Mouse (Mus musculus) forebrain, postnatal 0 days (tissue): ENCODE measurements around the gene Atf6. TPM values are rescaled to one million over a fixed set of nuclear protein-coding genes. Genes with fewer than 3 reads are reported as not detected.

Experiments used
- ATAC-seq: fragments of 200-750 bp; cut with Nextera tagmentation; 2 replicates; pipeline ENCODE4 v1.8.0; 2017; ENCODE audit warnings: mild to moderate bottlenecking, moderate library complexity
- DNase-seq: peaks from one replicate; pipeline ENCODE4 v3.0.0-alpha.2; 2015
- H3K27ac ChIP-seq: fragments of 300-500 bp; sonication (generic); 2 replicates; pipeline ENCODE4 v1.5.1; 2014; ENCODE audit warnings: low read depth, mild to moderate bottlenecking, antibody characterized with exemption, low read length, moderate library complexity, mixed read lengths
- H3K27me3 ChIP-seq: fragments of 300-500 bp; sonication (generic); 2 replicates; pipeline ENCODE4 v1.6.1; 2014; ENCODE audit warnings: mild to moderate bottlenecking, low read length, mixed read lengths; ENCODE audit not compliant: insufficient read depth
- H3K36me3 ChIP-seq: fragments of 300-500 bp; sonication (generic); 2 replicates; pipeline ENCODE4 v1.6.1; 2014; ENCODE audit warnings: mild to moderate bottlenecking, moderate library complexity; ENCODE audit not compliant: insufficient read depth
- H3K4me1 ChIP-seq: fragments of 300-500 bp; sonication (generic); 2 replicates; pipeline ENCODE4 v1.6.1; 2014; ENCODE audit warnings: antibody characterized with exemption; ENCODE audit not compliant: insufficient read depth
- H3K4me2 ChIP-seq: fragments of 300-500 bp; sonication (generic); 2 replicates; pipeline ENCODE4 v1.6.1; 2014; ENCODE audit warnings: low read depth, mild to moderate bottlenecking, moderate library complexity
- H3K4me3 ChIP-seq: fragments of 300-500 bp; sonication (generic); 2 replicates; pipeline ENCODE4 v1.5.1; 2014; ENCODE audit warnings: low read depth, low read length, mixed read lengths
- H3K9ac ChIP-seq: fragments of 300-500 bp; sonication (generic); 2 replicates; pipeline ENCODE4 v1.6.1; 2014; ENCODE audit warnings: mild to moderate bottlenecking
- H3K9me3 ChIP-seq: fragments of 300-500 bp; sonication (generic); 2 replicates; pipeline ENCODE4 v1.6.1; 2016; ENCODE audit warnings: low read length
- CTCF ChIP-seq: sonication (generic); IDR thresholded peaks from 2 replicates; pipeline ENCODE4 v1.5.1; 2016; ENCODE audit warnings: antibody characterized with exemption, control low read depth, low read depth
- WGBS: fragments of 180-500 bp; shearing (Covaris S2); extraction: QIAGEN DNeasy Blood & Tissue Kit; methylation state at CpG from one replicate; pipeline ENCODE4 v1.1.7; 2014; 5-methylcytosine and 5-hydroxymethylcytosine counted together
- polyA plus RNA-seq: library from polyadenylated mRNA; unstranded; fragments of >200 nt; fragmentation: Nextera tagmentation; extraction: Ambion mirVana; gene quantifications from 2 replicates; pipeline ENCODE4 v1.2.1, GENCODE M21; 2015
- total RNA-seq: library from RNA; depleted of rRNA; stranded (reverse); fragments of >200 nt; gene quantifications from 2 replicates; pipeline ENCODE4 v1.2.3, GENCODE M21; 2014

Atf6 gene
- total and polyA plus RNA-seq, 2 experiments from 2014 or later: 5.3 to 18.1 TPM

DNA sequence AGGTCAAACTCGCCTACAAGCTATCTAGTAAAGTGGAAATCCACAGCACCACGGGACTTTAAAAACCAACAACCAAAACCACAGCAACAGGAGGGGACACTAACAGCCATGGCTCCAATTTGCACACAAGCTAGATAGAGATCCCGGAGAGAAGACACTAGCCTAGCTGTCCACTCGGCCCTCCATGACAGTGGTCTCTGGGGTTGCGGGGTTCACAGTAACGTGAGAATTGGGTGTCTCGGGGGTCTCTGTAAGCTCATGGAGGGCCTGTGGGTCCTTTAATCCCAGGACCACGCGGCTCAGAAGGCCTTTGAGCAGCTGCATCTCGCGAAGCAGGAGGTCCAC lies 39.5 kb upstream of the Atf6 start:
- H3K4me1 ChIP-seq: no peaks in the 10 kb centered on the region; the same call in 1 of the 2 replicates
- H3K9me3 ChIP-seq: no peaks in the 10 kb centered on the region
- peak overlapping the region; percentile 95 for H3K4me2 ChIP-seq
- peak overlapping the region; percentile 56 for H3K4me3 ChIP-seq
- H3K27me3 ChIP-seq: peaks cover 23% of the 10 kb centered on the region
- TF ChIP-seq CTCF: no peak
- peak; percentile 30 for DNase-seq
- H3K9ac ChIP-seq: peak overlapping the region; percentile 58; the same call in 1 of the 2 replicates
- WGBS: 19% methylated on average over 11 of the region's 11 CpGs
- ATAC-seq: no peak
- H3K27ac ChIP-seq: no peak overlapping the region
- H3K36me3 ChIP-seq: no peaks in the 10 kb centered on the region

DNA sequence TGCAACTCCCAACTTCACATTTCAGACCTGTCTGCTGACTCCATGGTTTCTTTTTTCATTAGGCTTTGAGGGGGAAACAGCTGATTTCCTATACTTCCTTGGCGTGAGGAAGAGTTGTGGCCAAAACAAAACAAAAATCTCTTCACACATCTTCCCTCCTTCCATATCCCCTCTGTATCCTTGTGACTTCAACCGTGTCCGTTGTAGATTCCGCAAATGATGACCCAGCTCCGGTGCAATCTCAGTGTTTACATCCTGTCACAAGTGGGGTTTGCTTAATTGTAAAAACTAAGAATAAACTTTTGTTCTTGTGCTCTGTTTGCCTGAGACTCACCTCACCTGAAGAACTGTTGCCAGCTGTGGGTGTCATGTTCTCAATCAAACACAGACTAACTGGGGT lies 35.9 kb upstream of the Atf6 start:
- Histone ChIP-seq H3K9me3 (no peaks in the 10 kb centered on the region), H3K4me3 (no peak overlapping the region), H3K27me3 (peaks cover 7% of the 10 kb centered on the region), H3K36me3 (no peaks in the 10 kb centered on the region), H3K27ac (no peak overlapping the region), H3K9ac (no peak overlapping the region), H3K4me2 (no peak overlapping the region), H3K4me1 (no peaks in the 10 kb centered on the region; the same call in 1 of the 2 replicates)
- WGBS: 78% methylated on average over 5 of the region's 5 CpGs
- DNase-seq: no peak
- TF ChIP-seq CTCF: no peak
- no peak for ATAC-seq

DNA sequence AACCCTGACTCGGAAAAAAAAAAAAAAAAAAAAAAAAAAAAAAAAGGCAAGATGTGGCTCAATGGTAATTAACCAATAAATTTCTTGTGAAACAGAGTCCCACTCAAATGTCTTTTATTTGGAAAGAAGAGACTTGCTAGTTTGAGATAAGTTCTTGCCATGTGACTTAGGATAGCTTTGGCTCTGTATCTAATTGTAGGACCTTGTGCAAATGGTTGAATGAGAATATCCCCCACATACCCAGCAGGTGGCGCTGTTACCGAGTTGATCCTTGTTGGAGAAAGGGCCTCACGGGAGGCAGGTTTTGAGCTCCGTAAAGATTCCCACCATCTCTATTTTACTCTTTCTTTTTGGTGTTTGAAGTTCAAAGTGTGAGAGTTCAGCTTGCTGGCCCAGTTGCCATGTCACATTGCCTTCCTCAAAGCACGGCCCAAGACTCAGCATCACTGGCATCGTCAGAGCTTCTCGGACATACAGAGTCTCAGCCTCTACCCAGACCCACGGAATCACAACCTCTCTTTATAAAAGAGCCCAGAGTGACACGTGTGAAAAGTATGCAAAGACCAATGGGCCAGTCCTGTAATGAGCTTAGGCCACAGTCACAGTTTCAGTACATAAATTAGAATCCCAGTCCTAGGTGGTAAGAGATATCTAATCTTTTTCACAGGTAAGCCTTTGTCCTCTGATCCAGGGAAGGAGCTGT lies 34.1 kb upstream of the Atf6 start:
- peak; percentile 85 for TF ChIP-seq CTCF
- WGBS: 29% methylated on average over 10 of the region's 10 CpGs
- Histone ChIP-seq H3K36me3 (no peaks in the 10 kb centered on the region), H3K4me2 (0 out of 2 replicates have a peak overlapping the region, but pooled peaks have one; percentile 21), H3K4me3 (no peak overlapping the region), H3K27me3 (no peaks in the 10 kb centered on the region), H3K4me1 (no peaks in the 10 kb centered on the region), H3K9ac (no peak overlapping the region), H3K9me3 (no peaks in the 10 kb centered on the region), H3K27ac (no peak overlapping the region)
- peak; percentile 80 for ATAC-seq
- peak; percentile 91 for DNase-seq

DNA sequence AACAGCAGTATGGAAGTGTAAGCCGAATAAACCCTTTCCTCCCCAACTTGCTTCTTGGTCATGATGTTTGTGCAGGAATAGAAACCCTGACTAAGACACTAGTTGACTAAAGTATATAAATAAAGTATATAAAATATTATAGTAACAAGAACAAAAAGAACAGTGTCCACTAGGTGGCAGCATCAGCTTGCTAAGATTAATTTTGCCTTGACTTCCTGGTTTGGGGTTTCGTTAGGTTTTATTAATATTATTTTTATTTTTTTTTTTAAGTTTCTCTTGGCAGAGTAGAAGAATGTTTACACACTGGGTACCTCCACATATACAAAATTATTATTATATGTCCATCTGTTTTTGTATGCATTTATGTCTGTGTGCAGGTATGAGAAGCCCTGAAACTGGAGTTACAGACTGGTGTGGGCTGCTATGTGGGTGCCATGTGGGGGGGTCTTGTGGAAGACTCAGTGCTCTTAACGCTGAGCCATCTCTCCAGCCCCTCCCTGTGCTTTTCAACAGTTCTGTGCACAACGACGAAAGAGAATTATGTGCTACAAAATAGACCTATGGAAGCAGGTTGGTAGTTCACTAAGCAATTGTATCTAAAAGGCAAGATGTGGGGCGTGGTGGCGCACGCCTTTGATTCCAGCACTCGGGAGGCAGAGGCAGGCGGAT lies 33.4 kb upstream of the Atf6 start:
- no peak overlapping the region for H3K4me3 ChIP-seq
- H3K4me1 ChIP-seq: no peaks in the 10 kb centered on the region
- H3K27ac ChIP-seq: no peak overlapping the region
- DNase-seq (peak; percentile 84), ATAC-seq (peak; percentile 27; the same call in 1 of the 2 replicates)
- 34% methylated on average over 10 of the region's 10 CpGs for WGBS
- no peak overlapping the region for H3K4me2 ChIP-seq
- no peaks in the 10 kb centered on the region for H3K36me3 ChIP-seq
- no peaks in the 10 kb centered on the region for H3K9me3 ChIP-seq
- no peaks in the 10 kb centered on the region for H3K27me3 ChIP-seq
- TF ChIP-seq CTCF: peak; percentile 60
- no peak overlapping the region for H3K9ac ChIP-seq

DNA sequence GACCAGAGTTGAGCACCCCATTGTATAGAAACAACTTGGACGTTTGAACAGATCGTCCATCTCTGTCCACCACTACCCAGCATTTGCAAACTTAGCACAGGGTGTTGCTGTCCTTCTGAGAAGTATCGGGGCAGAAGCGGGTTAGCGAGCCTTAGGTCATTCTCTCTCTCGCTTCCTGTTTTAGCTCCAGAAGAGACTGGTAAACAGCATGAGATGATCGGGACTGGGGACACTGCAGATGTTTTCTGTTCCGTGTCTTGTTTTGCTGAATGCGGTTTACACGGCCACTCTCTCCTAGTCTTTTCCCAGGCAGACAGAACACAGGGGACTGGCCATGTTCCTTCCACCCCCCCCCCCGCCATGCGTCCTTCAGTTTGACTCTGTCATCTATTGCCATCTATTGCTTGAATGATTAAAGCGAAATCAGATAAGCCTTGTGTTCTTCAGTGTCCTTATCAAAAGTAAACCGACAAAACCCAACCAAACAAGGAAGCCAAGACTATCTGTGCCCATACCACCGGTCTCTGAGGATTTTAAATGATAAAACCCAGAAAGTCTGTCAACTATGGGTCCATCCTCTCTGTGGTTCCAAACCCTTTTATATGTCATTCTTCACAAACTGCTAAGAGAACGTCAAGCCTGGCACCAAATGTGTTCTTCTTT lies 31.0 kb upstream of the Atf6 start:
- no peak overlapping the region for H3K9ac ChIP-seq

DNA sequence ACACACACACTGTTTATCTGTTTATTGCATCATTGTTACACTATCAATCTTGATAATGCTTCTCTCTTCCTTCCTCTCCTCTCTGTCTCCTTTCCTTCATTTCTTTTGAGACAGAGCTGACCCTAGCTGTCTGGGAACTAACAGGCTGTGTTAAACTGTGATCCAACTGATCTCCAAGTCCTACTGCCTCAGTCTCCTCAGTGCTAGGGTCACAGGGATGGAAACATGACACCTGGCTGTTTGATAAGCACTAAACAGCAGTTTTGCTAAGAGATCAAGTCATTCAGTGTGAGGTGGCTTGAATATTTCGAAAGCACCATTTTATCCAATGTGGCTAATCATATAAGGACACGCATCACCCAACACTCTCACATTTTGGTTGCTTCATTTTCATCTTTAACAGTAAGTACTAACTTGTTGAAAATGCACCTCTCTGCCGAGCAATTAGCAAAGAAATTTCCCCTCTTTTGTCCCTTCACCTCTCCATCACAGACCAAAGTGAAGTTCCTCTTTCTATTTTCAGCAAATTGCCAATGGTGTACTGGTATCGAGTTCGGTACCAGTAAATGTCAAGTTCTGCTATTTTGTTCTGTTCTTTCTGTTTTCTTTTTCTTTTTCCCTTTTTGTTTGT lies 29.2 kb upstream of the Atf6 start:
- WGBS: 88% methylated on average over 5 of the region's 5 CpGs
- H3K4me2 ChIP-seq: no peak overlapping the region
- no peaks in the 10 kb centered on the region for H3K4me1 ChIP-seq
- ATAC-seq: no peak
- H3K9me3 ChIP-seq: no peaks in the 10 kb centered on the region
- no peak for TF ChIP-seq CTCF
- H3K9ac ChIP-seq: no peak overlapping the region
- no peak for DNase-seq
- H3K36me3 ChIP-seq: no peaks in the 10 kb centered on the region
- no peak overlapping the region for H3K4me3 ChIP-seq
- H3K27ac ChIP-seq: no peak overlapping the region
- H3K27me3 ChIP-seq: peaks cover 3% of the 10 kb centered on the region; the same call in 1 of the 2 replicates

More for the DNA sequence above, 31.0 kb upstream of the Atf6 start:
- WGBS: 80% methylated on average over 16 of the region's 16 CpGs
- H3K4me1 ChIP-seq: no peaks in the 10 kb centered on the region
- H3K27me3 ChIP-seq: peaks cover 3% of the 10 kb centered on the region; the same call in 1 of the 2 replicates
- H3K9me3 ChIP-seq: no peaks in the 10 kb centered on the region
- H3K36me3 ChIP-seq: no peaks in the 10 kb centered on the region
- TF ChIP-seq CTCF: no peak
- no peak overlapping the region for H3K4me2 ChIP-seq
- ATAC-seq: no peak
- H3K4me3 ChIP-seq: no peak overlapping the region
- no peak overlapping the region for H3K27ac ChIP-seq
- DNase-seq: no peak
